Mouse (Mus musculus): ENCODE measurements around the gene Popdc3.
"Not testable (repeated sequence)": the region's sequence is repeated elsewhere in the genome, so short reads cannot be mapped to it uniquely, and the experiment has no call there.

The Popdc3 gene

DNA sequence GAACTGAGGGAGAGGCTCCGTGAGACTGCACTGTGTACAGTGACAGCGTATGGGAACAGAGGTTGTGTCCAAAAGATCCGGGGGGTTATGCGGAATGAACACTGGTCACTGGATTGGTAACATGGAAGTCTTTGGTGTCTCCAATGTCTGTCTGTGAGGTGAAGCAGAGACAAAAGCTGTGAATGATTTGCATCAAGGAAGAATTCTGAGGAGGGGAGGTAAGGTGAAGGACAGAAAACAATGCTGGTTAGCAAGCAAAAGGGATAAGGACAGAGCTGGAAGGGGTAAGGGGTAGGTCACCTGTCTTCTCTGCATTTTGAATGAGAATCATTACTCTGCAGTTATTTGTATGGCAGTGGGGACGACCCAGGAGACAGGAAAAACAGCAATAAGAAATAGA is 16.6 kb downstream of the Popdc3 start:
- DNase-seq (ENCODE audit: extremely low read depth, low read depth), result no peak

DNA sequence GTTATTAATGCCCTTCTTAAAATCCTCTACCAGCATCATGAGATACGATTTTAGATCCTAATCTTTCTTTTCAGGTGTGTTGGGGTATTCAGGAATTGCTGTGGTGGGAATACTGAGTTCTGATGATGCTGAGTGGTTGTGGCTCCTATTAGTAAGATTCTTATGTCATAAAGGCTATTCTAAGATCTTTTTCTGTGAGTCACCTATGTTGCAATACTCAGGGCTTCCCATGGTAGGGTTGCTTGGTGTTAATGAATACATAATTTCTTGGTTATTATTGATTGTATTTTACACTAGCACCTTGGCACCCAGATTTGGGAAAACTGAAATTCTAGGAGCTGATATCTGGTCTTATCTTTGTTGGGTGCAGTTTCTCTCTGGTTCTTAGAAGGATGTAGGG is 26.7 kb downstream of the Popdc3 start:
- no peak for DNase-seq (ENCODE audit: extremely low read depth, low read depth)

DNA sequence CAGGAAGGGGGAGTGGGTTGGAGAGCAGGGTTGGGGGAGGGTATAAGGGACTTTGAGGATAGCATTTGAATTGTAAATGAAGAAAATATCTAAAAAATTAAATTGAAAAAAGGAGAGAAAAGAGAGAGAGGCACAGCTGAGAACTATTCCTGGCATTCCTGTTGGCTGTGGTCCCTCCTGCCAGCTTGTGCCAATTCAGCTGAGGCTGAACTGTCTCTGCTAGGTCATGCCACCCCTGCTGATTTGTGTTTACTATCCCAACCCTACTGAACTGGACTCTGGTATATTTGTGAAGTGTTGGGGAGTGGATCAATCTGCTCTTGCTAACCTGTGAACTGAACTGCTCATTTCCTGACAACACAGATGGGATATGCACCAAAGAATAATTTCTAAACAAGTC is 32.3 kb downstream of the Popdc3 start:
- DNase-seq (ENCODE audit: extremely low read depth, low read depth), result no peak

- no peak for DNase-seq (ENCODE audit: extremely low read depth, low read depth)
Observed at GRCm38 (mm10) chr10:45216676-45217075, 38.8 kb downstream of the Popdc3 start.

- DNase-seq (ENCODE audit: extremely low read depth, low read depth), result no peak
Observed at GRCm38 (mm10) chr10:45229954-45230353, 52.1 kb downstream of the Popdc3 start.

- no peak for DNase-seq (ENCODE audit: extremely low read depth, low read depth)
Observed at GRCm38 (mm10) chr10:45233351-45233750, 55.5 kb downstream of the Popdc3 start.

DNA sequence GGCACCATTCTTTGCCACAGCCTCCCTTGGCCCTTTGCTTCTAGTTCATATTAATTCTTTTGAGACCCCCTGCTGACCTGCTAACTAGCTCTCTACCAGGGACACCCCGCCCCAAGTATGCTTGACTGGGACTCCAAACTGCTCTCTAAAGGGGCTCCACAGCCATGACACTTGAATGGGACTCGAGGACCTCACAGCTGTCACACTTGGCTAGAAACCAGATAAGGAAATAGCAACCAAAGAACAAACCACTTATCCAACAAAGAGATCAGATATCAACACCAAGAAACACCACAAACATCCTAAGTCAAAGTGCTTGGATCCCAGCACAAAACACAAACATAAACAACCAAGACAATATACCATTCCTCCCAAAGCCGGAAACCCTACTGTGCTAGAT is 58.4 kb downstream of the Popdc3 start:
- DNase-seq (ENCODE audit: extremely low read depth, low read depth), result no peak

GRCm38 (mm10) chr10:45237492-45237891 is 59.6 kb downstream of the Popdc3 start:
- no peak for DNase-seq (ENCODE audit: extremely low read depth, low read depth)

- DNase-seq (ENCODE audit: extremely low read depth, low read depth), result no peak
Observed at GRCm38 (mm10) chr10:45260477-45260876, 82.6 kb downstream of the Popdc3 start.

DNA sequence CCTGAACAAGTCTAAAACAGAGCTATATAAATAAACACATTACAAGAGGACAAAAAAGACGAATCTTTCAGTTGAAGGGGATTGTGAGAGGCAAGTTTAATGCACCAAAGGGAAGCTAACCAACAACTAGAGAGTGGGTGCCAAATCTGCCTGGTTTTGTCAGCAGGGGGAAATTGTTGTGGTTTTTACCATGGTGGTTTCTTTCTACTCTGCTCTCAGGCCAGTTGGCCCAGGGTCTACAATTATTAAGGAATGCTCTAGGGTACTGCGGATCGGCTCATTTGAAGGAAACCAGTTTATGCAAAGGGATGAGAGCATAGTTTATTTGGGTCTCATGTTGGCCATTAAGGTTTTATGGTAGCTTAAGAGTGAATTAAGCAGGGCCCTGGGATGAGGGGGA is 84.2 kb downstream of the Popdc3 start:
- DNase-seq (ENCODE audit: extremely low read depth, low read depth), result no peak

DNA sequence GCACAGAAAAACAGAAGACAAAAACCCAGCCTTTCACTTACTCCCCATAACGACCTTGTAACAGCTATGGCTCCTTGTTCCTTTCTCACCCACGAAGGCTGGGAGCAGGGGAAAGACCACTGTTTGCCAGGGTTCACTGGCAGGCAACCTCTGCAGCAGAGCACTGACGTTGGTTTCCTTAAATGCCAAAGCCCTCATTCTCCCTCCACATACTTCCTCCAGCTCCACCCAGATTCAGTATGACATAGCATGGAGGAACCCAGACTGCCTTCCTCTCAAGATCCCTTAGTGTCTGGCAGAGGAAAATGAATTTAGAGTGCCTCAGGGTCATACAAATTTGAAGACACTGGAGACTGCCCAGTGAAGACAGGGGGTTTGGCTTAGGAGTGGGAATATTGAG is 98.6 kb downstream of the Popdc3 start:
- no peak for DNase-seq (ENCODE audit: extremely low read depth, low read depth)

GRCm38 (mm10) chr10:45276995-45277394 is 99.1 kb downstream of the Popdc3 start:
- no peak for DNase-seq (ENCODE audit: extremely low read depth, low read depth)

- no peak for DNase-seq (ENCODE audit: extremely low read depth, low read depth)
Observed at GRCm38 (mm10) chr10:45285651-45286050, 107.8 kb downstream of the Popdc3 start.

DNA sequence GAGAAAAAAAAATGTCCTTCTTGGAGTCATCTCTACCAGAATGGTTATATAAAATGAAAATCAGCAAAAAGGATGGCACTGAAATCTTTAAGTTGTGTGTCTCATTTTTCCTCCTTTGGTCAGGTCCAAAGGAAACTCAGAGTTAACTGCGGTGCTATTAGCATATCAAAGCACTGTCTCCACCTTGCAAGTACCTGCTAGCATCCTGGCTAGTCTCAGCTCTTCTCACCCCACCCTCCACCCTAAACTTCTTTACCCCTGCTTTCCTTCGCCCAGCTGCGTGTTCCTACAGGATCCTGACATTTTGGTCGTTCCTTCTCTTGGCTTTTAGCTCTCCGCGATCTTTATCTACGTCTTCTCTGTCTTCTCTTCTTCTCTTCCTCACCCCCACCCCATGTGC is 110.5 kb downstream of the Popdc3 start:
- no peak for DNase-seq (ENCODE audit: extremely low read depth, low read depth)

DNA sequence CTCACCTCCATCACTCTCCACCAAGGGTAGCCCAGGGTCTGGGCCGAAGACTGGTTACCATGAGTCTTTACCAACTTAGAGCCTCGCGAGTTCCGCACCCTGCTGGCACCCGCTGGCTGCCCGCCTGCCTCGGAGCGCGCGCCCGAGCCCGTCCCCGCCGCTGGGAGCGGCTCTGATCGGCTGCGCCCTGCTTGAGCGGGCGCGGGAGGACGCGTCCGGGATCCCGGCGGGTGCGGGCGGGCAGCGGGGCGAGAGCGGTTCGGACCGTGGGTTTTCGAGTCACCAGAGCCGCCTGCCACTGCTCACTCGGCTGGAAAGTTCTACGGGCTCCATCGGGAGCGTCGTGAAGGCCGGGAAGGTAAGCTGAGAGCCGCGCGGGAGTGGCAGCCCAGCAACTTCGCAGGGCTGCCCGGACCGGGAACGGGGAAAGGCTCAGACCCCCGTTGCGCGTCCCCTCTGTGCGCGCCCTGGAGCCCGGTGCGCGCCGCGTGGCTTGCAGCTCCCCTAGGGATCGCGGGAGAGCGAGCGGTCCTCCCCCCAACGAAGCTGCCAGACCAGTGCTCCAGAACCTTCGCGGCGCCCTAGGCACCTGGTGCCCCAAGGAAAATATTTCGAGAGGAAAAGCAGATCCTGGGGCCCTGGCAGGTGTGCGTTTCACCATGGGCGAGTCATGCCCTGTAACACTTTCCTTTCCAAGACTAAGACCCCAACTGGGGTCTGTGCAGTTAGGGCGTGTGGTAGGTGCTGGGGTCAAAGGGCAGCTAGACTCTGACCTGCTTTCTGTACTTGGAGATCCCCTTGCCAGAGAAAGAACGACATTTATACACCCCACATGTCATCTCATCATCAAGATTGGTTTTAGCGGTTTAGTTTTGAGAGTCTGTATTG is 111.6 kb downstream of the Popdc3 start:
- no peak for DNase-seq (ENCODE audit: extremely low read depth, low read depth)

DNA sequence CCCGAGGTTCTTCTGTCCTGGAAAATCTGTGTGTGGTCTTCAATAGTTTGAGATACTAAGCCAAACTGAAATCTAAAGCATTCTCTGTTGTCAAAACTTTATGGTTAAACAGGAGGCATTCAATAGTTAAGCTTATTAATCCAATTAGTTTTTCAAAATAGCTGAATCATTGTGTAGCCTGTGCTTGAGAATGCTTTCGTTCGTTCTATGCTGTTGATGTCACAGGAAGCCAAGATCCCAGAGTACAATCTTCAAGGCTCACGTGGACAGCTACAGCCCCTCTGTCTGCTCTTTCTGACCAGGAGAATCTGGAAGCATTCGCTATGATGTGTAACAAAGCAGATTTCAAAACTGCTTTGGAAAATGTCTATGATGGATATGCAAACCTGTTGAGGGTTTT is 112.7 kb downstream of the Popdc3 start:
- no peak for DNase-seq (ENCODE audit: extremely low read depth, low read depth)

DNA sequence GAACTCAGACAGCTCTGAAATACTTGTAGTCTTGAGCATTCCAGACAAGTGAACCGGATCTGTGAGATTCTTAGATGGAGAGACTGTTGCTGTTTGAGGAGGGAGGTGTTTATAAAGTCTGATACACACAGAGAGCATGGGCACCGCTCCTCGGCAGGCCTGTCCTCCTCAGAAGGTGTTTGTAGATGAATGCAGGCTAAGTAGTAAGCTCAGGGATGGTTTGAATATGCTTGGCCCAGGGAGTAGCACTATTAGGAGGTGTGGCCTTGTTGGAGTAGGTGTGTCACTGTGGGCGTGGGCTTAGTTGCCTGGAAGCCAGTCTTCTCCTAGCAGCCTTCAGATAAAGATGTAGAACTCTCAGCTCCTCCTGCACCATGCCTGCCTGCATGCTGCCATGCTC is 114.3 kb downstream of the Popdc3 start:
- not testable (repeated sequence) for DNase-seq (ENCODE audit: extremely low read depth, low read depth)

DNA sequence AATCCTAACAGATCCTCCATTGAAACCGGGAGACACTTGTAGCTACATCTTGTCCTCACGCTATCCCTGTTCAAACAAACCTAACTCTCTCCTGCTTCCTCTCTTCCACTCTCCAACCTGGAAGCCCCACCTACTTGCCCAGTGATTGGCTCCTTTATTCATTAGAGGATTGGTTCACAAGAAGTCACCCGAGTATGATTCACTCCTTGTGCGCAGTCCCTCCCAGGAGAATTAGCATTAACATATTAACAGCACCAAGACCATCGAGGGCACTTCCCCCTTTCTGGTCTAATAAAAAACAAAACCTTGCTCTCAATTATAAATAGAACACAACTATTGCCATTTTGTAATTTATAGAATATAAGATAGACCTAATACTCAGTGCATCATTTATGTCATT is 117.2 kb downstream of the Popdc3 start:
- no peak for DNase-seq (ENCODE audit: extremely low read depth, low read depth)

DNA sequence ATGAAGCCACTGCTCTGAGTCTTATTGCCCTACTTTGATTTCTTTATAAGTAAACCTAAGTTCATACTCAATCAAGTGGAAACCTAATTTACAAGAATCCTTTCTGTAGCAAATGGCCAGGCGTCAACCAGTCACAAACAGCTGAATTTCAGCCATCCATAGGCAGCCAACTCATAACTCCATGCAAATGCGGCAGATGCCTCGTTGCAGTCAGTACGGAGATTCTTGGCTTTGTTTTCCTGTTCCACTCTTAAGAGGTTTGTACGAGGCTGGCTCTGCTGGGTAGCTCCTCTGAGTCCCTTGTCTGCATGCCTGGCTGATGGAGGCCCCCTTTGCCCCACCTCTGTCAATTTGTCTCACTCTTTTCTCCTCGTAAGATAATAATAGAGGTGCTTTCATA is 120.6 kb downstream of the Popdc3 start:
- no peak for DNase-seq (ENCODE audit: extremely low read depth, low read depth)

DNA sequence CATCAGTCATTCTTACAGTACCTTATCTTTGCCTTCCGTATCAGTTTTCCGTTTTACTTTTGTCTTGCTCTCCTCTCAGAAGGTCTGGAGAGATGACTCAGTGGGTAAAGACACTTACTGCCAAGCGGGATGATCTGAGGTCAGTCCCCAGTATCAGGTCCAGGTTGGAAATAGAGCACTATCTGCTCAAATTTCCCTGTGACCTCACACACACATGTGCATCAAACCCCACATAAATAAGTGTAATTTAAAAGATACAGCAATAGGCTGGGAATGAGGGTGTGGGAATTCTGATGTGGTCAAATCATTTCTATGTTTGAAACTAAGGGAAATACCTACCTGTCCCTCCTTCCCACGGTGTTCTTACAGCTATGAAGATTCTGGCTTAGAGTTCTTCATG is 121.6 kb downstream of the Popdc3 start:
- DNase-seq (ENCODE audit: extremely low read depth, low read depth), result no peak

DNA sequence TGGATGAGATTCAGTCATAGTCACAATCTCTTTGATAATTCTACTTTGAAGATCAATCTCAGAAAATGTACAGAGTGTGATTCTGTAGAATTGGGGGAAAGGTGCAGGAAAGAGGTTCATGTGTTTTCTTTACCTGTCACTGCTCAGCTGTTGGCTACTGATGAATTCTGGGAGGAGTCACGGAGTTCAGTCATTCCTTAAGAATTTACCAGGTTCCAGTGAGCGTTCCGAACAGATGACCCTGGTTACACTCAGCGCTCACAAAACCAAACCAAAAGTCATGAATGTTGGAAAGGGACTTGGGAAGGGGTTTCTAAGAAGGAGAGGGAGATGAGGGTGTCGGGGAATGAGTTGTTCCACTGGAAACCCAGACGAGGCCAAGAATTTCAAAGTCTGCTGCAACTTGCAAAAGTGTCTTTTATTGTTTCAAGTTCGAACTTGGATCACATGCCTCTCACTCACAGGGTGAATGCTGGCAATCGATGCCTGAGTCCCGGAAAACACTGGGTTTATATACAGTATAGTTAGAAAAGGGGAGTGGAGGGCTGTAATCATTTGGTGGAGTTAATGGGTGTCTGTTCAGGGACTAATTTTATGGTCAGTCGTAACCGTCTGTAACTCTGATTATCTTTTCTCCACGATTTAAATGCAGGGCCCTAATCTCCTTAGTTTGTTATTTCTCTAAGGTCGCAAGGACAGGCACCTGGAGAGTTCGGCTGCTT is 125.6 kb downstream of the Popdc3 start:
- DNase-seq (ENCODE audit: extremely low read depth, low read depth), result no peak

GRCm38 (mm10) chr10:45305173-45305572 is 127.3 kb downstream of the Popdc3 start:
- no peak for DNase-seq (ENCODE audit: extremely low read depth, low read depth)

DNA sequence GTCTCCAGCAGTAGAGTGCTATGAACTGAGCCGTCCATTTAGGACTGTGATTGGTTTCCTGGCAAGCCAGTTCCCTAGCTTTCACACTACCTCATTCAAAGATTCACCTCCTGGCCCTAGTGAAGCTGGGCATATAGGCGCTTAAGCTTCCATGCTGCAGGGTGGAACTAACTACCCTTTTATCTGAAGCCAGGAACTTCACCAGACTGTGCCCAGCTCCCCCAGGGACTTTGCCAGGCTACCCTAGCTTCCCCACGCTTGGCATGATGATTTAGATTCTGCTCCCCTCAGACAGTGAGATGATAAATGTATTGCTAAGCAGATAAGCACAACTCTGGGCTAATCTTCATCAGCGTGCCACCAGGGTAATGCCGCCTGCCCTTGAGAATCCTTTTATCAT is 133.2 kb downstream of the Popdc3 start:
- no peak for DNase-seq (ENCODE audit: extremely low read depth, low read depth)
